Mouse (Mus musculus) stomach, postnatal 0 days (tissue): Measurements from ENCODE around the gene Prc1. TPM values are rescaled to one million over a fixed set of nuclear protein-coding genes. Genes with fewer than 3 reads are reported as not detected.

Source experiments
- ATAC-seq: fragments of 200-750 bp; cut with Nextera tagmentation; 2 replicates; pipeline ENCODE4 v1.8.0; 2017; ENCODE audit not compliant: low FRiP score, low TSS enrichment
- DNase-seq: peaks from one replicate; pipeline ENCODE4 v3.0.0-alpha.2; 2016; ENCODE audit warnings: low spot score
- H3K27ac ChIP-seq: fragments of 300-500 bp; sonication (generic); replicated peaks from 2 replicates; pipeline ENCODE4 v1.5.1; 2014; ENCODE audit warnings: mild to moderate bottlenecking, control low read depth
- H3K27me3 ChIP-seq: fragments of 300-500 bp; sonication (generic); 2 replicates; pipeline ENCODE4 v1.6.1; 2014; ENCODE audit warnings: low read length; ENCODE audit not compliant: control insufficient read depth, insufficient read depth
- H3K36me3 ChIP-seq: fragments of 300-500 bp; sonication (generic); 2 replicates; pipeline ENCODE4 v1.6.1; 2014; ENCODE audit warnings: low read length, mixed read lengths; ENCODE audit not compliant: control insufficient read depth, insufficient read depth
- H3K4me1 ChIP-seq: fragments of 300-500 bp; sonication (generic); replicated peaks from 2 replicates; pipeline ENCODE4 v1.6.1; 2014; ENCODE audit warnings: antibody characterized with exemption; ENCODE audit not compliant: control insufficient read depth, insufficient read depth
- H3K4me2 ChIP-seq: fragments of 300-500 bp; sonication (generic); replicated peaks from 2 replicates; pipeline ENCODE4 v1.6.1; 2014; ENCODE audit warnings: low read depth, mild to moderate bottlenecking, control low read depth, moderate library complexity
- H3K4me3 ChIP-seq: fragments of 300-500 bp; sonication (generic); 2 replicates; pipeline ENCODE4 v1.5.1; 2014; ENCODE audit warnings: low read depth, low read length, control low read depth
- H3K9ac ChIP-seq: fragments of 300-500 bp; sonication (generic); 2 replicates; pipeline ENCODE4 v1.6.1; 2014; ENCODE audit warnings: mild to moderate bottlenecking, low read length, control low read depth, mixed read lengths
- H3K9me3 ChIP-seq: fragments of 300-500 bp; sonication (generic); 2 replicates; pipeline ENCODE4 v1.6.1; 2016; ENCODE audit warnings: low read length; ENCODE audit not compliant: control insufficient read depth
- CTCF ChIP-seq: IDR thresholded peaks from 2 replicates; pipeline ENCODE4 v1.5.1; 2016; ENCODE audit warnings: antibody characterized with exemption, low read depth, mild to moderate bottlenecking, moderate library complexity
- EP300 ChIP-seq: optimal IDR thresholded peaks from 2 replicates; pipeline ENCODE3; 2016; ENCODE audit warnings: antibody characterized with exemption
- WGBS: fragments of 180-500 bp; shearing (Covaris S2); extraction: QIAGEN DNeasy Blood & Tissue Kit; methylation state at CpG from one replicate; pipeline ENCODE4 v1.1.7; 2014; 5-methylcytosine and 5-hydroxymethylcytosine counted together
- polyA plus RNA-seq: library from polyadenylated mRNA; unstranded; fragments of >200 nt; fragmentation: Nextera tagmentation; extraction: Ambion mirVana; gene quantifications from 2 replicates; pipeline ENCODE4 v1.2.1, GENCODE M21; 2015

The Prc1 gene
- polyA plus RNA-seq, 1 experiment from 2014 or later = 38.0 TPM

DNA sequence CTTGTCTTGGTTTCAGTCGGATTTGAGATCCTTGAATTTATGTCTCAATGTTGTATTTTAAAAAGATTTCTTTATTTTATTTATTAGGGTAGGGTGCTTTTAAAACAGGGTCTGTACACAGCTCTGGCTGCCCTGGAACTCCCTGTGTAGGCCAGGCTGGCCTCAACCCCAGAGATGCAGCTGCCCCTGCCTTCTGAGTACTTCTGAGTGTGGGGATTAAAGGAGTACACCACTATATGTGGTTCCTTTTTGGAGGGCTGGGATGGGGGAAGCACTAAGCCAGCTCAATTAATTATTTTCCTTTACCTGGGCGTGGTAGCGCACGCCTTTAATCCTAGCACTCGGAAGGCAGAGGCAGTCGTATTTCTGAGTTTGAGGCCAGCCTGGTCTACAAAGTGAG lies 2.2 kb downstream of the Prc1 start:
- Histone ChIP-seq H3K9me3 (no peaks in the 10 kb centered on the region), H3K27ac (no peak overlapping the region), H3K4me3 (no peak overlapping the region), H3K9ac (no peak overlapping the region), H3K4me1 (no peaks in the 10 kb centered on the region), H3K36me3 (no peaks in the 10 kb centered on the region), H3K4me2 (no peak overlapping the region), H3K27me3 (no peaks in the 10 kb centered on the region)
- no peak for TF ChIP-seq CTCF
- TF ChIP-seq EP300 = no peak
- DNase-seq (no peak), ATAC-seq (no peak)
- WGBS = 83% methylated on average over 6 of the region's 6 CpGs

DNA sequence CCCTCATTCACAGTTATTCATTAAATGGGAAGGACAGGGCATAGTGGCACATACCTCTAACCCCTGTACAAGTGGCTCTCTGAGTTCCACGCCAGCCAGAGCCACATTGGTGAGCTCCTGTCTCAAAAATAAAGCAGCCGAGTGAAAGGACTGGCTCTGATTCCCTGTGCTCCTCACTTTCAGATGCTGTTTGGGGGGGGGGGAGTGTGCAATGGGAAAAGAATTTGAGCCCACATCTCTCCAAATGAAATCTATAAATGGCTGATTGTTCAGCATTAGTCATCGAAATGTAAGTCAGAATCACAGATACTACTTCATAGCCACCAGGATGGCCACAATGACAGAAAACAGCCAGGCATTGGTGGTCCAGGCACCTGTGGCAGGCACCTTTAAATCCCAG lies 2.8 kb downstream of the Prc1 start:
- Histone ChIP-seq H3K4me1 (no peaks in the 10 kb centered on the region), H3K27me3 (no peaks in the 10 kb centered on the region), H3K4me2 (no peak overlapping the region), H3K36me3 (no peaks in the 10 kb centered on the region), H3K4me3 (no peak overlapping the region), H3K9me3 (no peaks in the 10 kb centered on the region), H3K27ac (no peak overlapping the region), H3K9ac (no peak overlapping the region)
- 69% methylated on average over 3 of the region's 3 CpGs for WGBS
- TF ChIP-seq EP300 (no peak), CTCF (no peak)
- ATAC-seq (no peak), DNase-seq (no peak)

DNA sequence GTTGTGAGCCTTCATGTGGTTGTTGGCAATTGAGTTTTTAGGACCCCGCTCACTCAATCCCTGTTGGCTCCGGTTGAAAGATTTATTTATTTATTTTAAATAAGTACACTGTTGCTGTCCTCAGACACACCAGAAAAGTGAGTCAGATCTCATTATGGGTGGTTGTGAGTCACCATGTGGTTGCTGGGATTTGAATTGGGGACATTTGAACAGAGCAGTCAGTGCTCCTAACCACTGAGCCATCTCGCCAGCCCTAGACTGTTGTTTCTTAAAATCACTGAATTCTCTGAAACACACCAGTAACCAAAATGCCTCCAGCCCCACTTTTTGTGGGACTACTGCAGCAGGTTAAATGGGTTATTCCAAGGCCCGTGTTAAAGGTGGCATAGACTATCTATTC lies 4.5 kb downstream of the Prc1 start:
- no peak overlapping the region for H3K9ac ChIP-seq
- 85% methylated on average over 4 of the region's 4 CpGs for WGBS
- H3K36me3 ChIP-seq = 0 out of 2 replicates have a peak, but pooled peaks cover 3% of the 10 kb centered on the region
- no peak overlapping the region for H3K27ac ChIP-seq
- H3K4me1 ChIP-seq = no peaks in the 10 kb centered on the region
- no peaks in the 10 kb centered on the region for H3K9me3 ChIP-seq
- no peak overlapping the region for H3K4me3 ChIP-seq
- H3K4me2 ChIP-seq = no peak overlapping the region
- ATAC-seq (no peak), DNase-seq (no peak)
- TF ChIP-seq EP300 = no peak
- TF ChIP-seq CTCF = no peak
- H3K27me3 ChIP-seq = no peaks in the 10 kb centered on the region

DNA sequence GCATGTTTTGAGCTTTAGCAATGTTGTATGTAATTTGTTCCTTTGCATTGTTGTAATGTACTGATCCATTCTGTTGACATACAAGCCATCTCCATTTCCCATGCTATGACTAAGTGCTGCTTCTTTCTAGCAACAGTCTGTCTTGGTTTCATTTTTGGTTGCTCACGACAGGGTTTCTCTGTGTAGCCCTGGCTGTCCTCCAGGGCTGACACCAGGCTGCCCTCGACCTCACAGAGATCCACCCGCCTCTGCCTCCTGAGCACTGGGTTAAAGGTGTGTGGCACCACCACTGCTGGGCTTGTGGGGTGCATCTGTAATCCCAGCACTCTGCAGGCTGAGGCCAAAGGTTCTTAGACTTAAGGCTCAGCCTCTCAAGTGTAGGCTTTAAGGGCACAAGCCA lies 5.3 kb downstream of the Prc1 start:
- no peak overlapping the region for H3K4me2 ChIP-seq
- DNase-seq (no peak), ATAC-seq (no peak)
- no peak overlapping the region for H3K27ac ChIP-seq
- no peak for TF ChIP-seq CTCF
- no peak for TF ChIP-seq EP300
- no peaks in the 10 kb centered on the region for H3K27me3 ChIP-seq
- H3K36me3 ChIP-seq = 0 out of 2 replicates have a peak, but pooled peaks cover 3% of the 10 kb centered on the region
- no peaks in the 10 kb centered on the region for H3K9me3 ChIP-seq
- H3K9ac ChIP-seq = no peak overlapping the region
- H3K4me1 ChIP-seq = no peaks in the 10 kb centered on the region
- no peak overlapping the region for H3K4me3 ChIP-seq
- WGBS = 76% methylated on average over 3 of the region's 3 CpGs

DNA sequence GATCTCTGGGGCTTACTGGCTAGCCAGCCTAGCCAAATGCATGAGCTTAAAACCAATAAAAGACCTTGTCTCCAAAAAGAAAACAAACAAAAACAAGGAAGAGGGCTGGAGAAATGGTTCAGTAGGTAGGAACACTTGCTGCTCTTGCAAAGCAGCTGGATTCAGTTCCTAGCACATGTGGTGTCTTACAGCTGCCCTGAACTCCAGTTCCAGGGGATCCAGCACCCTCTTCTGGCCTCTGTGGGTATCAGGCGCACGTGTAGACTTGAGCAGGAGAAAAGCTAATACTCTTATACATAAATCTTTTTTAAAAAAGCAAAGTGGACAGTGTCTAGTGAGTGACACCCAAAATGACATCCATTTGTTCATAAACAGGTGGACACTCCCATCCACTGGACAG lies 7.3 kb downstream of the Prc1 start:
- 81% methylated on average over 2 of the region's 2 CpGs for WGBS
- DNase-seq (no peak), ATAC-seq (no peak)
- Histone ChIP-seq H3K27ac (no peak overlapping the region), H3K4me1 (no peaks in the 10 kb centered on the region), H3K9me3 (no peaks in the 10 kb centered on the region), H3K9ac (no peak overlapping the region), H3K27me3 (no peaks in the 10 kb centered on the region), H3K4me3 (no peak overlapping the region), H3K4me2 (no peak overlapping the region), H3K36me3 (0 out of 2 replicates have a peak, but pooled peaks cover 3% of the 10 kb centered on the region)
- peak; percentile 43 for TF ChIP-seq CTCF
- TF ChIP-seq EP300 = no peak

DNA sequence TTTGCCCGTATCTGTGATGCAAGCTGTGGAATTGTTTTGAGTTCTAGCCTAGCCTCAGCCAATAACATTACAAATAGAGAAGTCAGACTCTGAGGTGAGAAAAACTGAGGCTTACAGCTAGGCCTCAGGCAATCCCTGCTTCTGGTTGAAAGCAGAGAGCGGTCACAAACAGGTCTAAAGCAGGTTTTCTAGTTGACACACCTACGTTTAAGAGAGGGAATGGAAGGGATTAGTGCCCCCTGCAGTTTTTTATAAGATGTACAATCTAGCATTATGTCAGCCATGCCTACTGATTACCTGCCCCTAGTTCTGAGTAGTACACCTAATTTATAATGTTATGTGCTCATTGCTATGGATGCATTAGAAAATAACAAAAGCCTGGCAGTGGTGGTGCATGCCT lies 13.5 kb downstream of the Prc1 start:
- TF ChIP-seq CTCF = peak; percentile 49; the same call in 1 of the 2 replicates
- TF ChIP-seq EP300 = no peak
- H3K9me3 ChIP-seq = no peaks in the 10 kb centered on the region
- ATAC-seq (no peak), DNase-seq (no peak)
- no peak overlapping the region for H3K4me3 ChIP-seq
- H3K36me3 ChIP-seq = 0 out of 2 replicates have a peak, but pooled peaks cover 10% of the 10 kb centered on the region
- no peak overlapping the region for H3K27ac ChIP-seq
- 67% methylated on average over 3 of the region's 3 CpGs for WGBS
- no peak overlapping the region for H3K9ac ChIP-seq
- H3K4me2 ChIP-seq = no peak overlapping the region
- no peaks in the 10 kb centered on the region for H3K27me3 ChIP-seq
- no peaks in the 10 kb centered on the region for H3K4me1 ChIP-seq
